In genomic region chr9:65539697-65540096, GRCm38 (mm10) we compare ENCODE assay signal across 24 mouse cellular contexts. TPM values are rescaled to one million over a fixed set of nuclear protein-coding genes. Genes with fewer than 3 reads are reported as not detected.
"Had no signal": no experiment of that assay in that cellular context is flagged by ENCODE, and none has a peak within 500 bp of the region (broad histone marks: within the 10 kb centered on the region; RNA-seq: fewer than 3 reads in every experiment).

No protein-coding gene starts in this region.

- H3K4me2 ChIP-seq: limb, embryonic 13.5 days; lung, embryonic 14.5 days; midbrain, embryonic 12.5 days; midbrain, embryonic 15.5 days; neural tube, embryonic 12.5 days; neural tube, embryonic 15.5 days had no signal

- H3K36me3 ChIP-seq: limb, embryonic 10.5 days; limb, embryonic 13.5 days; midbrain, embryonic 12.5 days; midbrain, embryonic 15.5 days; neural tube, embryonic 12.5 days; neural tube, embryonic 15.5 days had no signal

- ATAC-seq: intestine, embryonic 16.5 days; liver, postnatal 0 days; midbrain, embryonic 15.5 days had no signal

- H3K9me3 ChIP-seq: limb, embryonic 10.5 days; limb, embryonic 13.5 days; midbrain, embryonic 12.5 days; midbrain, embryonic 15.5 days; neural tube, embryonic 12.5 days; neural tube, embryonic 15.5 days had no signal

- H3K27me3 ChIP-seq: limb, embryonic 13.5 days; midbrain, embryonic 12.5 days; midbrain, embryonic 15.5 days; neural tube, embryonic 12.5 days; neural tube, embryonic 15.5 days had no signal

- H3K4me3 ChIP-seq: limb, embryonic 10.5 days; limb, embryonic 13.5 days; midbrain, embryonic 12.5 days; midbrain, embryonic 15.5 days; neural tube, embryonic 12.5 days; neural tube, embryonic 15.5 days had no signal

- H3K4me1 ChIP-seq: midbrain, embryonic 12.5 days; midbrain, embryonic 15.5 days; neural tube, embryonic 12.5 days; neural tube, embryonic 15.5 days had no signal

- DNase-seq: kidney, adult 18-20 months; kidney, adult 9 months; kidney, postnatal 14 days; kidney, postnatal 4 days; liver; liver, postnatal 0 days; lung, embryonic 14.5 days; lung, postnatal 10 days; lung, postnatal 4 days; right cerebral cortex, adult 18-20 months; right cerebral cortex, postnatal 14 days; right cerebral cortex, postnatal 4 days; thymus, adult 2 months; thymus, postnatal 14 days; thymus, postnatal 4 days had no signal

- H3K27ac ChIP-seq: limb, embryonic 10.5 days; limb, embryonic 13.5 days; liver, embryonic 14.5 days; midbrain, embryonic 12.5 days; midbrain, embryonic 15.5 days; neural tube, embryonic 12.5 days; neural tube, embryonic 15.5 days had no signal

- H3K9ac ChIP-seq: limb, embryonic 13.5 days; liver, embryonic 14.5 days; liver, postnatal 0 days; lung, embryonic 14.5 days; midbrain, embryonic 12.5 days; midbrain, embryonic 15.5 days; neural tube, embryonic 12.5 days; neural tube, embryonic 15.5 days had no signal

RNA-seq across cellular contexts. Expression of gene Ankdd1a, which starts 19.7 kb away (rescaled TPM):
- polyA plus RNA-seq: intestine, embryonic 16.5 days; kidney, embryonic 16.5 days; limb, embryonic 10.5 days; limb, embryonic 13.5 days; liver, postnatal 0 days had no signal
